7 mouse cellular contexts compared by ENCODE assay signal in the genomic region with DNA sequence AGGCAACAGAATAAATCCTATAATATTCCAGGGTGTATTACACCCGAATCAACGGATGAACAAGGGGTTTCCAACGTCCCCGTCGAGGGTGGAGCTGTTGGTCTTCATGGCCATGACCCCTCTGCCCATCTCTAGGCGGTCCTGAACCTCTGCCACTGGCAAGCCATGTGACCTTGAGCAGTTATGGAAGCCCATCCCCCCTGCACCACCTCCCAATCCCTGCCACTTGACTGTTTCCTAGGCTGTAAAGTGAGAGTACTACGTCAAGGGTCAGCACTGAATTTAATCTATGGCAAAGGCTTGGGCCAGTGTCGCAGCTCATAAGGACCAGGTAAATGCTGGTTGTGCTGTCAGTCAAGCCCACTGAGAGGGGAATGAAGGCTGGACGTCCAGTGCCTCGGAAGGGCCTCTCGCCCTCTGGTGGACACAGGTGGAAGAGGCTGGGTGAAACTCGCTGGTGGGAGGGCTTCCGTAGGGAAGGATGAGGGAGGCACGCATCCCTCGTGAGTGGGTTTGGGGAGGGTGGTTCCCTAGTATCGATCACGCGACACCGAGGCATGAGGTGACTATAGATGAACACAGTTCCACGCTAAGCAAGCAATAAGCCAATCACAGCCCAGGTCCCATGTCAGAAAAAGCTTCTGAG. TPM values are rescaled to one million over a fixed set of nuclear protein-coding genes. Genes with fewer than 3 reads are reported as not detected.
DNase-seq lines count a peak whose midpoint lies in the region; ATAC-seq and TF ChIP-seq lines count a peak whose summit lies in the region.

No protein-coding gene starts in this region.

- H3K4me2 ChIP-seq in forebrain, embryonic 16.5 days (ENCODE audit: low read length) = no peak overlapping the region
- no peak overlapping the region; the same call in 1 of the 2 replicates for H3K4me2 ChIP-seq in intestine, embryonic 16.5 days (ENCODE audit: low read depth, low read length)

- 45% methylated on average over 20 of the region's 20 CpGs for WGBS in thymus, adult 2 months
- WGBS in forebrain, embryonic 16.5 days = 27% methylated on average over 20 of the region's 20 CpGs
- 31% methylated on average over 20 of the region's 20 CpGs for WGBS in intestine, embryonic 16.5 days

- H3K4me3 ChIP-seq in thymus, adult 2 months (ENCODE audit: control insufficient read depth, insufficient read depth, low read length) = no peak overlapping the region
- no peak overlapping the region for H3K4me3 ChIP-seq in forebrain, embryonic 16.5 days (replicated peaks; ENCODE audit: low read length)
- H3K4me3 ChIP-seq in intestine, embryonic 16.5 days (ENCODE audit: low read length) = no peak overlapping the region

- H3K36me3 ChIP-seq in thymus, adult 2 months (ENCODE audit: control insufficient read depth, insufficient read depth, low read length) = no peaks in the 10 kb centered on the region
- H3K36me3 ChIP-seq in forebrain, embryonic 16.5 days (ENCODE audit: control insufficient read depth, insufficient read depth) = peaks cover 9% of the 10 kb centered on the region
- H3K36me3 ChIP-seq in intestine, embryonic 16.5 days (ENCODE audit: control insufficient read depth, insufficient read depth, low read length) = no peaks in the 10 kb centered on the region

- H3K27ac ChIP-seq in thymus, adult 2 months (ENCODE audit: control insufficient read depth, insufficient read depth, low read length) = no peak overlapping the region
- H3K27ac ChIP-seq in forebrain, embryonic 16.5 days (ENCODE audit: low read length) = no peak overlapping the region
- H3K27ac ChIP-seq in intestine, embryonic 16.5 days (ENCODE audit: low read length) = no peak overlapping the region

- peak; percentile 36 for DNase-seq in thymus, adult 2 months
- DNase-seq in thymus, adult 18-20 months = no peak
- peak; percentile 75 for DNase-seq in adrenal gland, postnatal 14 days
- DNase-seq in lung, postnatal 25 days (ENCODE audit: low spot score) = peak; percentile 58
- DNase-seq in retina, postnatal 1 day = peak; percentile 79

- H3K9me3 ChIP-seq in forebrain, embryonic 16.5 days (ENCODE audit: control insufficient read depth, low read length) = no peaks in the 10 kb centered on the region
- no peaks in the 10 kb centered on the region for H3K9me3 ChIP-seq in intestine, embryonic 16.5 days (ENCODE audit: control insufficient read depth, low read length)

- H3K4me1 ChIP-seq in thymus, adult 2 months (replicated peaks; ENCODE audit: control insufficient read depth, insufficient read depth, low read length) = 0 out of 2 replicates have a peak, but pooled peaks cover 4% of the 10 kb centered on the region
- H3K4me1 ChIP-seq in forebrain, embryonic 16.5 days (replicated peaks; ENCODE audit: control insufficient read depth, insufficient read depth, low read length) = no peaks in the 10 kb centered on the region
- H3K4me1 ChIP-seq in intestine, embryonic 16.5 days (ENCODE audit: control insufficient read depth, insufficient read depth, low read length) = peaks cover 7% of the 10 kb centered on the region

- ATAC-seq in forebrain, embryonic 16.5 days = peak; percentile 18; the same call in 1 of the 2 replicates
- peak; percentile 24; the same call in 1 of the 2 replicates for ATAC-seq in intestine, embryonic 16.5 days

- no peaks in the 10 kb centered on the region for H3K27me3 ChIP-seq in thymus, adult 2 months (ENCODE audit: control insufficient read depth, insufficient read depth, low read length)
- H3K27me3 ChIP-seq in forebrain, embryonic 16.5 days (replicated peaks; ENCODE audit: control insufficient read depth, insufficient read depth, low read length) = no peaks in the 10 kb centered on the region
- no peaks in the 10 kb centered on the region for H3K27me3 ChIP-seq in intestine, embryonic 16.5 days (replicated peaks; ENCODE audit: control insufficient read depth, insufficient read depth, low read length)

- H3K9ac ChIP-seq in forebrain, embryonic 16.5 days (replicated peaks; ENCODE audit: low read depth, low read length) = no peak overlapping the region
- no peak overlapping the region for H3K9ac ChIP-seq in intestine, embryonic 16.5 days (ENCODE audit: low read depth, low read length)

- peak; percentile 88; the same call in 1 of the 2 replicates for TF ChIP-seq CTCF in thymus, adult 2 months (IDR thresholded peaks at IDR 0.05; ENCODE audit: borderline replicate concordance, control insufficient read depth, extremely low read depth, insufficient read depth, low read length, poor library complexity)

- TF ChIP-seq POLR2A in thymus, adult 2 months (IDR thresholded peaks at IDR 0.05; ENCODE audit: control insufficient read depth, extremely low read depth, insufficient read depth, low read length, poor library complexity) = no peak

RNA-seq across cellular contexts. Expression of gene Tmem44, which starts 18.8 kb away (rescaled TPM):
- 1.4 and 3.1 TPM in 2 replicates for polyA plus RNA-seq in thymus, adult 2 months (2012; rRNA removed)
- 6.0 and 9.1 TPM in 2 replicates for total RNA-seq in adrenal gland, postnatal 14 days (2021)
- polyA plus RNA-seq in forebrain, embryonic 16.5 days (2015; fragmentation: Nextera tagmentation; extraction: Ambion mirVana) = 92.5 and 106 TPM in 2 replicates
- 7.2 and 8.4 TPM in 2 replicates for polyA plus RNA-seq in intestine, embryonic 16.5 days (2015; fragmentation: Nextera tagmentation; extraction: Ambion mirVana)

RNA-seq across cellular contexts. Expression of gene Lsg1, which starts 55.5 kb away (rescaled TPM):
- polyA plus RNA-seq in thymus, adult 2 months (2012; rRNA removed) = 17.4 and 20.0 TPM in 2 replicates
- 31.0 and 33.2 TPM in 2 replicates for total RNA-seq in adrenal gland, postnatal 14 days (2021)
- polyA plus RNA-seq in forebrain, embryonic 16.5 days (2015; fragmentation: Nextera tagmentation; extraction: Ambion mirVana) = 61.1 and 63.1 TPM in 2 replicates
- polyA plus RNA-seq in intestine, embryonic 16.5 days (2015; fragmentation: Nextera tagmentation; extraction: Ambion mirVana) = 41.2 and 49.3 TPM in 2 replicates

Comparison
In these comparisons a context has a peak if more than half of its experiments do, and no peak if none do; other contexts are left out.
1. DNase-seq: peak in thymus, adult 2 months (single experiment), adrenal gland, postnatal 14 days (single experiment), lung, postnatal 25 days (single experiment) and retina, postnatal 1 day (single experiment); none in thymus, adult 18-20 months (0 of 2).